Mouse (Mus musculus) heart, postnatal 14 days (tissue): ENCODE results near the gene Elovl6. TPM values are rescaled to one million over a fixed set of nuclear protein-coding genes. Genes with fewer than 3 reads are reported as not detected.

ENCODE experiments used
- DNase-seq, 2 experiments: peaks; one replicate each; pipeline ENCODE4 v3.0.0; 2021 to 2022
- intact Hi-C: fragments of 180-260 bp; cut with DNase I; formaldehyde crosslinking; loops from one replicate; pipeline ENCODE4 v1.15.1; 2025
- microRNA-seq, 2 experiments: library from miRNA; unstranded; fragments of <30 nt; microRNA quantifications; one replicate each; pipeline ENCODE4 v1.2.0; 2021 to 2022
- total RNA-seq, 2 experiments: library from RNA; stranded (reverse); gene quantifications; 2 replicates each; pipeline ENCODE4 v1.2.3; 2021

The Elovl6 gene
- total RNA-seq, 2 experiments from 2014 or later: 1.9 to 2.6 TPM

DNA sequence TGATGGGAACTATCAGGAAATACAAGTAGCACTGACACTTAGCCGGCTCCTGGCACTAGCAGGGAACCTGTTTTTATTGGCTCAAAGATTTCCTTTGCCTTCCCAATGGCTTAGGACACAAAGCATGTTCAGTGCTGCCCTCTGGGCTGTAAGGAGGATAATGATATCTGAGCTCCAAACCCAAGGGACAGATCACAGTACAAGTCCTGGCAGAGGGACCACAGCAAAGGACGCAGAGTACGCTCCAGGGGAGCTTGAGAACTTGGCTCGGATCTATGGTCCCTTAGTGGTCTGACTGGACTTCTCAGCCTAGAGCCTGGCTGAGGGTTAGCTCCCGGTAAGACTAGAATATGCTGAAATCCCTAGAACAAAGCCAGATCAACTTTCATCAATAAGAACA lies 148.1 kb downstream of the Elovl6 start:
- intact Hi-C loops: no loop called here
- peak; percentile 24 to 36 for DNase-seq

DNA sequence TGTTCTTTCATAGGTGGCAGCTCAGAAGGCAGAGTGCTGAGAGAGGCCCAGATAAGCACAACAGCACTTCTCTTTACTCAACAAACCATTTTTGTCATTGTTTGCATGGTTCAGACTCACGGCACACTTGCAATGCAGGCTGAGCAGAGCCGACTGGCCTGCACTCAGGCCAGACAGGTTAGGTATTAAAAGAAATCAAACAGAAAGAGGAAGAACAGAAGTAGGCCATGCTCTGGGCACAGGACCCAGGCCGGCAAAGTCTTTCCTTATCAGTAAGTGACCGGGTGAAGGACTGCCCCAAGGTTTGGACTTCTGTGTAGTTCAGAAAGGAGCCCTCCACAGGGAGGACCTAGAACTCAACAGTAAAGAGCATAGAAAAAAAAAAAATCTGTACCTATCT lies 149.7 kb downstream of the Elovl6 start:
- intact Hi-C loops: no loop called here
- DNase-seq: no peak

DNA sequence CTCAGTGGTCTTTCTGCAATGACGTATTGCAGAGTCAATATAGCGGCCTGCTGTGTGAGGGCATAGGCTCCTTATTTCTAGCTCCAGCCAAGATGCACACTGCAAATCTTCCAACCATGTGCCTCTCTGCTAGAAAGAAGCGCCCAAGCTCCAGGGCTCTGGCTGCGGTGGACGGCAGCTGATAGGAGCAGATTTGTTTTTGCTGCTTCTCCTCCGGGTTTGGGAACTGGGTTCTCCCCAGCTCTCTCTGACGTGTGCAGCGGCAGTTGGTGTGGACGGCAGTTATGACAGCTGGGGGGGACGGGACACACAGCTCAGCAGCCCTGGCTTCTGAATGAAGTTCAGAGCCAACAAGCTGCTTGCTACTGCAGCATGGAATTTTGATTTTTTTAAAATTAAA lies 150.2 kb downstream of the Elovl6 start:
- peak; percentile 25 to 27 for DNase-seq
- intact Hi-C loops: no loop called here

DNA sequence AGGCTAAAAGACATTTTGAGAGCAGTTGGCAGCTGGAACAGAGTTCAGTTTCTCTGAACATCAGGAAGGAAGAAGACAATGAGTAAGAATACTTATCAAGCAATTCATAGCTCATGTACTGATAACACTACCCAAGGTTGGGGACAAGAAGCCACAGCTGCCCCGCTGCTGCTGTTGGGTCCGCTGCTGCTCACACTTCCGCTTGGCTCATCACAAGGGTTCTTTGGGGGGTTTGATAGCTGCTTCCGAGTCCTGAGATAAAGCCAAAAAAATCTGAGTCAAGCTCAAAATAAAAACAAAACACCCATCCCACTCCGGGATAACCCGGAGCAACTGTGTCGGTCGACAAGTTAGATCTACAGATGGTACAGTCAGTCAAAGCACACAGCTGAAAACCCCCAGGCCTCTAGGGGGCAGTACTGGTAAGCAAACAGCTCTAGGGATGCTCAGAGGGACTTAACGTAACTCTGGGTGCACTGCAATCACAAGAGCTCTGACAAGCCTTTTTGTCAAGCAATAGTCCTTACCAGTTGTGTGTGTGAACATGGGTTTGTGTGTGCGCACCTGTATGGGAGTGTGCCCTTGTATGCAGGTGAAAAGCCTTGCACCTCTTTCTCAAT lies 151.0 kb downstream of the Elovl6 start:
- peak; percentile 16 to 19 for DNase-seq
- intact Hi-C loops: no loop called here

DNA sequence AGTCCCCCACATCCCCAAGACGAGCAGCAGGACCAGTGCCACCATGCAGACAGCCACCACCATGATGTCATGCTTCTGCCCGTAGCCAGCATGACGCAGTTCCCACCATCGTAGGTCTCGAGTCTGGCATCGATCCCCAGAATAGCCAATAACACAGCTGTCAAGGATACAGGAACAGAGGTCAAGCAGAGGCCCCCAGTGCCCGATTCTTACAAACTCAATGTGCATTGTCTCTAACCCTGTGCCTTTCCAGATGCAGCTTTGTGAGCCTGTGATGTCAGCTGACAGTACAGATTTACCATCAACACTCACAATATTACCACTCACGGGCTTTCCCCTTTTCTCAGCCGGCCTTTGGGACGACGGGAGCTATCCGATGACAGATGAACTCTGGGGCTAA lies 154.0 kb downstream of the Elovl6 start:
- intact Hi-C loops: loop anchor here (2.0 to 5.0 kb wide), 2 partner anchors 154 to 263 kb away; partner anchors contain the start of gene Elovl6
- no peak for DNase-seq

GRCm38 (mm10) chr3:129686698-129687333 lies 154.7 kb downstream of the Elovl6 start:
- intact Hi-C loops: loop anchor here (1.0 to 5.0 kb wide), 4 partner anchors 155 to 388 kb away; partner anchors contain the start of gene Elovl6
- peak; percentile 47 to 80 for DNase-seq

DNA sequence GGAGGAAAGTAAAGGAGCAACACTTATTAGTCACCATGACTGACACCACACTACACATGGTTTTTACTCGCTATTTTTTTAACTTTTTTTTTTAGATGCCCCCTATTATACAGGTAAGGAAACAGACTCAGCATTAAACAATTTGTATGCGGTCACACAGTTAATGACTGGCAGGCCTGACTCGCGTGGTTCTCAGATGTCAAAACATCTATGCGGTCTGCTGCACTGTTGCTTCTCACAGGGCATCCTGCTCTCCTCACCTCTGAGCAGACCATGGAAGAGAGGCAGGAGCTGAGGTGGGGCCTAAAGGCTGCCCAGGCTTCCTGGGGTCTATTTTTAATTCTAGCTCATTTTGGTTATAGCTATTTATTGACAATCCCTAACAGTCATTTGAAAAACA lies 155.3 kb downstream of the Elovl6 start:
- intact Hi-C loops: loop anchor here (1.0 to 5.0 kb wide), 4 partner anchors 155 to 388 kb away; partner anchors contain the start of gene Elovl6
- no peak for DNase-seq

Small RNA genes lying within 50 kb of the gene (microRNA-seq; reads per million reads assigned to microRNA genes)
- 0 reads per million in 2 experiments for gene Gm24515

Other genes with a start within 250 kb of the Elovl6 start
- 1 to 10 TPM; 7.1 to 7.9 TPM for gene Enpep, start 199.6 kb upstream of the Elovl6 start, total RNA-seq
- 1 to 10 TPM; 1.7 to 2.3 TPM for gene Egf, start 223.0 kb downstream of the Elovl6 start, total RNA-seq